Mouse (Mus musculus): ENCODE data around the gene Dynlt1f. TPM values are rescaled to one million over a fixed set of nuclear protein-coding genes. Genes with fewer than 3 reads are reported as not detected.
"Not testable (repeated sequence)": the region's sequence is repeated elsewhere in the genome, so short reads cannot be mapped to it uniquely, and the experiment has no call there.

Gene Dynlt1f
- polyA plus RNA-seq, 1 experiment, result 154 TPM

GRCm38 (mm10) chr17:6644673-6645072 lies 11.0 kb downstream of the Dynlt1f start:
- not testable (repeated sequence) for H3K4me1 ChIP-seq (replicated peaks; ENCODE audit: control insufficient read depth, insufficient read depth, low read length); DNase-seq; H3K27ac ChIP-seq (ENCODE audit: control insufficient read depth, insufficient read depth, low read length); H3K27me3 ChIP-seq (ENCODE audit: control insufficient read depth, insufficient read depth, low read length); H3K4me3 ChIP-seq (ENCODE audit: control insufficient read depth, insufficient read depth, low read length); H3K36me3 ChIP-seq (ENCODE audit: control insufficient read depth, insufficient read depth, low read length)
- 97% methylated on average over 4 of the region's 4 CpGs for WGBS

GRCm38 (mm10) chr17:6644210-6644609 lies 11.5 kb downstream of the Dynlt1f start:
- not testable (repeated sequence) for H3K4me3 ChIP-seq (ENCODE audit: control insufficient read depth, insufficient read depth, low read length); H3K27ac ChIP-seq (ENCODE audit: control insufficient read depth, insufficient read depth, low read length); DNase-seq; H3K4me1 ChIP-seq (replicated peaks; ENCODE audit: control insufficient read depth, insufficient read depth, low read length); H3K36me3 ChIP-seq (ENCODE audit: control insufficient read depth, insufficient read depth, low read length); H3K27me3 ChIP-seq (ENCODE audit: control insufficient read depth, insufficient read depth, low read length)
- 98% methylated on average over 8 of the region's 9 CpGs for WGBS

GRCm38 (mm10) chr17:6640771-6641429 lies 14.8 kb downstream of the Dynlt1f start:
- not testable (repeated sequence) for H3K4me3 ChIP-seq (ENCODE audit: control insufficient read depth, insufficient read depth, low read length); H3K27ac ChIP-seq (ENCODE audit: control insufficient read depth, insufficient read depth, low read length); H3K4me1 ChIP-seq (replicated peaks; ENCODE audit: control insufficient read depth, insufficient read depth, low read length); DNase-seq; H3K36me3 ChIP-seq (ENCODE audit: control insufficient read depth, insufficient read depth, low read length); H3K27me3 ChIP-seq (ENCODE audit: control insufficient read depth, insufficient read depth, low read length)
- 60% methylated on average over 14 of the region's 14 CpGs for WGBS

- DNase-seq; H3K27me3 ChIP-seq (ENCODE audit: control insufficient read depth, insufficient read depth, low read length); H3K4me3 ChIP-seq (ENCODE audit: control insufficient read depth, insufficient read depth, low read length); H3K4me1 ChIP-seq (replicated peaks; ENCODE audit: control insufficient read depth, insufficient read depth, low read length); H3K36me3 ChIP-seq (ENCODE audit: control insufficient read depth, insufficient read depth, low read length); H3K27ac ChIP-seq (ENCODE audit: control insufficient read depth, insufficient read depth, low read length): not testable (repeated sequence)
- WGBS, result 88% methylated on average over 10 of the region's 10 CpGs
Measured at GRCm38 (mm10) chr17:6640044-6640637, 15.6 kb downstream of the Dynlt1f start.

- not testable (repeated sequence) for DNase-seq; H3K4me3 ChIP-seq (ENCODE audit: control insufficient read depth, insufficient read depth, low read length); H3K36me3 ChIP-seq (ENCODE audit: control insufficient read depth, insufficient read depth, low read length); H3K4me1 ChIP-seq (replicated peaks; ENCODE audit: control insufficient read depth, insufficient read depth, low read length); H3K27me3 ChIP-seq (ENCODE audit: control insufficient read depth, insufficient read depth, low read length); H3K27ac ChIP-seq (ENCODE audit: control insufficient read depth, insufficient read depth, low read length)
- 93% methylated on average over 16 of the region's 21 CpGs for WGBS
Measured at GRCm38 (mm10) chr17:6639486-6639885, 16.2 kb downstream of the Dynlt1f start.

GRCm38 (mm10) chr17:6638444-6638843 lies 17.3 kb downstream of the Dynlt1f start:
- 56% methylated on average over 8 of the region's 8 CpGs for WGBS
- H3K27ac ChIP-seq (ENCODE audit: control insufficient read depth, insufficient read depth, low read length); H3K36me3 ChIP-seq (ENCODE audit: control insufficient read depth, insufficient read depth, low read length); DNase-seq; H3K4me1 ChIP-seq (replicated peaks; ENCODE audit: control insufficient read depth, insufficient read depth, low read length); H3K4me3 ChIP-seq (ENCODE audit: control insufficient read depth, insufficient read depth, low read length); H3K27me3 ChIP-seq (ENCODE audit: control insufficient read depth, insufficient read depth, low read length): not testable (repeated sequence)

GRCm38 (mm10) chr17:6637434-6637833 lies 18.3 kb downstream of the Dynlt1f start:
- not testable (repeated sequence) for H3K4me3 ChIP-seq (ENCODE audit: control insufficient read depth, insufficient read depth, low read length); H3K27ac ChIP-seq (ENCODE audit: control insufficient read depth, insufficient read depth, low read length); H3K36me3 ChIP-seq (ENCODE audit: control insufficient read depth, insufficient read depth, low read length); DNase-seq; H3K4me1 ChIP-seq (replicated peaks; ENCODE audit: control insufficient read depth, insufficient read depth, low read length); H3K27me3 ChIP-seq (ENCODE audit: control insufficient read depth, insufficient read depth, low read length)
- WGBS, result 99% methylated on average over 4 of the region's 4 CpGs

GRCm38 (mm10) chr17:6636861-6637260 lies 18.8 kb downstream of the Dynlt1f start:
- H3K4me1 ChIP-seq (replicated peaks; ENCODE audit: control insufficient read depth, insufficient read depth, low read length), result peaks cover 6% of the 10 kb centered on the region
- WGBS, result 96% methylated on average over 5 of the region's 5 CpGs

GRCm38 (mm10) chr17:6635781-6636180 lies 19.9 kb downstream of the Dynlt1f start:
- not testable (repeated sequence) for H3K36me3 ChIP-seq (ENCODE audit: control insufficient read depth, insufficient read depth, low read length); H3K4me3 ChIP-seq (ENCODE audit: control insufficient read depth, insufficient read depth, low read length); H3K4me1 ChIP-seq (replicated peaks; ENCODE audit: control insufficient read depth, insufficient read depth, low read length); H3K27me3 ChIP-seq (ENCODE audit: control insufficient read depth, insufficient read depth, low read length); H3K27ac ChIP-seq (ENCODE audit: control insufficient read depth, insufficient read depth, low read length); DNase-seq
- 100% methylated on average over 1 of the region's 4 CpGs for WGBS

More at GRCm38 (mm10) chr17:6636861-6637260, 18.8 kb downstream of the Dynlt1f start:
- no peak overlapping the region for H3K27ac ChIP-seq (ENCODE audit: control insufficient read depth, insufficient read depth, low read length)
- H3K4me3 ChIP-seq (ENCODE audit: control insufficient read depth, insufficient read depth, low read length), result no peak overlapping the region
- H3K27me3 ChIP-seq (ENCODE audit: control insufficient read depth, insufficient read depth, low read length), result no peaks in the 10 kb centered on the region
- H3K36me3 ChIP-seq (ENCODE audit: control insufficient read depth, insufficient read depth, low read length), result no peaks in the 10 kb centered on the region
- TF ChIP-seq CTCF (IDR thresholded peaks at IDR 0.05; ENCODE audit: borderline replicate concordance, control insufficient read depth, extremely low read depth, insufficient read depth, low read length, poor library complexity), result no peak
- TF ChIP-seq POLR2A (IDR thresholded peaks at IDR 0.05; ENCODE audit: control insufficient read depth, extremely low read depth, insufficient read depth, low read length, poor library complexity), result no peak
- DNase-seq, result no peak

GRCm38 (mm10) chr17:6632850-6633249 lies 22.9 kb downstream of the Dynlt1f start:
- WGBS, result 99% methylated on average over 6 of the region's 6 CpGs
- H3K4me3 ChIP-seq (ENCODE audit: control insufficient read depth, insufficient read depth, low read length); H3K27ac ChIP-seq (ENCODE audit: control insufficient read depth, insufficient read depth, low read length); H3K4me1 ChIP-seq (replicated peaks; ENCODE audit: control insufficient read depth, insufficient read depth, low read length); DNase-seq; H3K36me3 ChIP-seq (ENCODE audit: control insufficient read depth, insufficient read depth, low read length); H3K27me3 ChIP-seq (ENCODE audit: control insufficient read depth, insufficient read depth, low read length): not testable (repeated sequence)

- H3K27ac ChIP-seq (ENCODE audit: control insufficient read depth, insufficient read depth, low read length); H3K27me3 ChIP-seq (ENCODE audit: control insufficient read depth, insufficient read depth, low read length); DNase-seq; H3K4me1 ChIP-seq (replicated peaks; ENCODE audit: control insufficient read depth, insufficient read depth, low read length); H3K36me3 ChIP-seq (ENCODE audit: control insufficient read depth, insufficient read depth, low read length); H3K4me3 ChIP-seq (ENCODE audit: control insufficient read depth, insufficient read depth, low read length): not testable (repeated sequence)
- 98% methylated on average over 4 of the region's 4 CpGs for WGBS
Measured at GRCm38 (mm10) chr17:6630398-6630797, 25.3 kb downstream of the Dynlt1f start.

All from thymus, adult 2 months (tissue).